Mouse (Mus musculus) spleen, adult 2 months (tissue): ENCODE measurements around the gene Fxr2. TPM values are rescaled to one million over a fixed set of nuclear protein-coding genes. Genes with fewer than 3 reads are reported as not detected.

Source experiments
- DNase-seq, 2 experiments: peaks; one replicate each; pipeline versions ENCODE4 v3.0.0 to v3.0.0-alpha.2; 2012 to 2021; ENCODE audit warnings: low spot score in 2 of 2, low read depth in 1 of 2
- H3K27ac ChIP-seq: fragments of 200-500 bp; 2 replicates; pipeline ENCODE4 v1.5.1; 2012; ENCODE audit warnings: low read length, inconsistent platforms; ENCODE audit not compliant: insufficient read depth
- H3K27me3 ChIP-seq: fragments of 200-500 bp; 2 replicates; pipeline ENCODE4 v1.6.1; 2012; ENCODE audit warnings: mild to moderate bottlenecking, moderate library complexity, low read length, inconsistent platforms; ENCODE audit not compliant: control insufficient read depth, insufficient read depth
- H3K36me3 ChIP-seq: fragments of 200-500 bp; 2 replicates; pipeline ENCODE4 v1.6.1; 2012; ENCODE audit warnings: mild to moderate bottlenecking, low read length, inconsistent platforms; ENCODE audit not compliant: control insufficient read depth, insufficient read depth
- H3K4me1 ChIP-seq: fragments of 200-500 bp; 2 replicates; pipeline ENCODE4 v1.6.1; 2011; ENCODE audit warnings: inconsistent platforms; ENCODE audit not compliant: control insufficient read depth, insufficient read depth, insufficient read length
- H3K4me3 ChIP-seq: fragments of 200-500 bp; 2 replicates; pipeline ENCODE4 v1.5.1; 2011; ENCODE audit warnings: mild to moderate bottlenecking, inconsistent platforms; ENCODE audit not compliant: insufficient read depth, insufficient read length; ENCODE audit errors: extremely low read depth
- CTCF ChIP-seq: fragments of 200-500 bp; IDR thresholded peaks from 2 replicates; pipeline ENCODE4 v1.5.1; 2011; ENCODE audit warnings: mild to moderate bottlenecking, inconsistent platforms; ENCODE audit not compliant: insufficient read depth, insufficient read length, insufficient replicate concordance; ENCODE audit errors: extremely low read depth
- POLR2A ChIP-seq: fragments of 200-500 bp; IDR thresholded peaks from 2 replicates; pipeline ENCODE4 v1.6.1; 2011; ENCODE audit warnings: low read depth, low read length, inconsistent platforms
- WGBS: fragments of 180-500 bp; shearing (Covaris S2); methylation state at CpG from one replicate; pipeline ENCODE4 v1.1.7; 2018; 5-methylcytosine and 5-hydroxymethylcytosine counted together
- polyA plus RNA-seq: library from polyadenylated mRNA; depleted of rRNA; stranded (reverse); fragments of >200 nt; gene quantifications from 2 replicates; pipeline ENCODE4 v1.2.3, GENCODE M21; 2012

Gene Fxr2
- polyA plus RNA-seq, 1 experiment = 41.6 TPM

DNA sequence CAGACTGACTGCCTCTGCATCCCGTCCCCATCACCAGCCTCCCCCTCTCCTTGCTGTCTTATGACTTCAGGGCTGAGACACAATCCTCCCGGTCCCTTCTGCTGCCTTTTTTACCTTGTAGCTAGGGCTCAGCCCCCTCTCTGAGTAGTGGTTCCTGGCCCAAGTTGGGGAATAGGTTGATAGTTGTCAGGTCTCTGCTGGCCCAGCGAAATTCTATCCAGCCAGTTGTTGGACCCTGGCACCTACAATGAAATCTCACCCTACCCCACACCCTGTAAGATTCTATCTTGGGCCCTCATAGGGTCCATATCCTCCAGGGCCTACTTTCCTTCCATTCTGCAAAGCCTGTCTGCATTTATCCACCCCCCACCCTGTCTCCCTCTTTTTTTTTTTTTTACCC lies 41.4 kb upstream of the Fxr2 start:
- no peak overlapping the region for H3K4me3 ChIP-seq
- no peaks in the 10 kb centered on the region for H3K4me1 ChIP-seq
- H3K27me3 ChIP-seq = no peaks in the 10 kb centered on the region
- 87% methylated on average over 3 of the region's 3 CpGs for WGBS
- peaks cover 47% of the 10 kb centered on the region for H3K36me3 ChIP-seq
- H3K27ac ChIP-seq = no peak overlapping the region
- no peak for TF ChIP-seq POLR2A
- TF ChIP-seq CTCF = no peak
- DNase-seq = no peak

DNA sequence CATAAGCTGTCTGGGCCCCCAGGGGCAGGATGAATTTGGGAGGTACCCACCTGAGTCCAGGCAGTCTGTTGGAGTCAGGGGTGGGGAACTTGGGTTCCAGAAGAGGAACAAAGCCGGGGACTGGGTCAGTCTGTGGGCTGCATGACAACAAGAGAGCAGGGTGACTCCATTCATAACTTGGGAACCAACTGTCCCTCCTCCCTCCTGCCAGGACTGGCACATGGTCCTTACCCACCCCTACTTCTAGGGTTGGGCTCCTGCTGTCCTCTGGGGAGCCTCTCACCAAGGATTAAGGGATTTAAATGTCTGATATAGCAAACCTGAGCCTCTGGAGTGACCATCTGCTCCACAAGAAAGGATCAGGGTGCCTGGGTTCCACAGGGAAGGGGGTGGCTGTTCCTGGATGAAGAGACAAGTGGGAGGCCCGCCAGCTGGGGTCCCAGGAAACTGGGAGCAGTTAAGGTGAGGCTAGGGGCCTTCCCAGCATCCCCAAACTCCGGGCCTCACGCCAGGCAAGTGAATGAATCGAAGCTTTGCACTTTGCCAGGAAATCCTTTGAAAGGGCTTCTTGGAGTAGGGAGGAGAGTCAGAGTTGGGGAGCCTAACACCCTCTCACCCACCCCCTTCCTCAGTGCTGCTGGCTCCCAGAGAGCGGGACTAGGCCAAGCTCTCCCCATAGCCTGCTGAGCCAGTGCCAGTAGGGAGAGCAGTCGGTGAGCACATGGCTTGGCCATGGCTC lies 40.7 kb upstream of the Fxr2 start:
- Histone ChIP-seq H3K4me3 (no peak overlapping the region), H3K4me1 (no peaks in the 10 kb centered on the region), H3K36me3 (peaks cover 46% of the 10 kb centered on the region), H3K27me3 (no peaks in the 10 kb centered on the region), H3K27ac (no peak overlapping the region)
- WGBS = 81% methylated on average over 7 of the region's 7 CpGs
- TF ChIP-seq POLR2A (no peak), CTCF (no peak)
- DNase-seq = no peak

DNA sequence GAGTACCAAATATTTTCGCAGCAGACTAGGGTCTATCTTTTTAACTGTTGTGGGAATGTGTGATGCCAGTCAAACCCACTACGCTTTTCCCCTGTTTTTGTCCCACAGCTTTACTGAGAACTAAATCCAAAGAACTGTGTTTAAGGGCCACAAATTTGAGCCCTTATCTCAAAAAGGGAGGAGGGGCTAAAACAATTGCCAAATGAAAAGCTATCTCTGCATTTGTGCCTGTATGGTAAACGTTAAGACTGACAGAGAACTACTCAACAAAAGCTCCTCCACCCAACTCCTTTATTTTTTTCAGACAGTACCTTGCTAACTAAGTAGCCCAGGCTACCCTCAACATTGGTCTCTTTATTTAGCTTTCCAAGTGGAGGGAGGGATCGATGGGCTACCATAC lies 40.0 kb upstream of the Fxr2 start:
- Histone ChIP-seq H3K27me3 (no peaks in the 10 kb centered on the region), H3K27ac (no peak overlapping the region), H3K4me3 (no peak overlapping the region), H3K36me3 (peaks cover 39% of the 10 kb centered on the region), H3K4me1 (no peaks in the 10 kb centered on the region)
- no peak for DNase-seq
- TF ChIP-seq CTCF (no peak), POLR2A (no peak)
- WGBS = 77% methylated on average over 4 of the region's 4 CpGs

DNA sequence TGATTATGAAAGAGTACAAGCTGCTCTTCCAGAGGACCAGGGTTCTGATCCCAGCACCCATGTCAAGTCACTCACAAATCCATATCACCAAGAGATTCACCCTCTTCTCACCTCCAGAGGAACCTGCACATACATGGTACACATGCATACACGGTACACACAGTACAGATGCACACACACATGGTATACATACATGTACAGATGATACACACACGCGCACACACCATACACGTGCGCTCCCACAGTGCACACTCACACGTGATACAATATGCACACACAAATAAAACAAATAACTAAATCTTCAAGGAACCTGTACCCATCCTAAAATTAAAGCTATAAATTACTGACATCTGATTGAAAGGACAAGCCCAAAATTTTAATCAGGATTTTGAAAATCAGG lies 37.9 kb upstream of the Fxr2 start:
- peaks cover 18% of the 10 kb centered on the region for H3K36me3 ChIP-seq
- no peaks in the 10 kb centered on the region for H3K4me1 ChIP-seq
- H3K27me3 ChIP-seq = no peaks in the 10 kb centered on the region
- no peak overlapping the region for H3K27ac ChIP-seq
- 96% methylated on average over 6 of the region's 6 CpGs for WGBS
- no peak for DNase-seq
- no peak for TF ChIP-seq CTCF
- TF ChIP-seq POLR2A = no peak
- H3K4me3 ChIP-seq = no peak overlapping the region

DNA sequence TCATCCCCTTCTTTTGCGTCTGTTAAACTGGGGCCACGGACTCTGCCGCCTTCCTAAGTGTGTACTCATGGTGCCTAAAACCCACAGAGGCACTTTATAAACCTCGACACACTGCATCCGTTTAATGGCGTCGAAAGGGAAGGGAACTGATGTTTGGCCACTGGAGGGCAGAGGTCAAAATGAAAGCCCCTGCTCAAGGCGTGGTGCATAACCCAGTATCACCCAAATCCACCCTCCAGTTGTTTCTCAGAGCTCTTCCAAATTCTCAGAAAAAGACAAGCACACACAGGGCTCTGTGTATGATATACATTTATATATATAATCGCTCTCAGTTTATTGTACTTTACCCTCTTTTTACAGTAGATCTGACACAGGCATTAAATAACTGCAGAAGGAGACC lies 33.4 kb upstream of the Fxr2 start:
- WGBS = 24% methylated on average over 9 of the region's 9 CpGs
- Histone ChIP-seq H3K4me1 (no peaks in the 10 kb centered on the region), H3K27me3 (peaks cover under 1% of the 10 kb centered on the region; the same call in 1 of the 2 replicates), H3K4me3 (no peak overlapping the region), H3K36me3 (no peaks in the 10 kb centered on the region), H3K27ac (no peak overlapping the region)
- no peak for DNase-seq
- TF ChIP-seq CTCF (no peak), POLR2A (no peak)

DNA sequence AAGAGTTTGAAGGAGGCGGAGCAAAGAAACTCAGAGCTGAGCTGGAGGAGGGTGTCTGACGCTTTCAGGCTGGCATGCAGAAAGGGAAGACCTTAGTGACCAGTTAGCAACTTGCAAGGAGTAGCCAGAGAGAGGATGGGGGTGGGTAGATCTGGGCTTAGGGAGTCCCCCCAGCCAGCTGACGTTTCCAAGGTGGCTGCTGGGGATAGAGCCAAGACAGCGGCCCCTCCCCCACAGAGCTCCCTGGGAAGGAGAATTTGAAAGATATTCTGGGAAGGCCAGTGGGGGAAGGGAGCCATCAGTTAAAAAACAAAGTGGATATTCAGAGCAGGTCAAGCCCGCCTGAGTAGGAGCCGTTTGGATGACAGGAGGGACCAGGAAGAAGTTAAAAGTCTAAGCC lies 32.7 kb upstream of the Fxr2 start:
- H3K4me3 ChIP-seq = no peak overlapping the region
- WGBS = 77% methylated on average over 6 of the region's 6 CpGs
- H3K27ac ChIP-seq = no peak overlapping the region
- TF ChIP-seq POLR2A (no peak), CTCF (no peak)
- no peaks in the 10 kb centered on the region for H3K36me3 ChIP-seq
- DNase-seq = no peak
- peaks cover 5% of the 10 kb centered on the region for H3K27me3 ChIP-seq
- peaks cover 2% of the 10 kb centered on the region; the same call in 1 of the 2 replicates for H3K4me1 ChIP-seq

DNA sequence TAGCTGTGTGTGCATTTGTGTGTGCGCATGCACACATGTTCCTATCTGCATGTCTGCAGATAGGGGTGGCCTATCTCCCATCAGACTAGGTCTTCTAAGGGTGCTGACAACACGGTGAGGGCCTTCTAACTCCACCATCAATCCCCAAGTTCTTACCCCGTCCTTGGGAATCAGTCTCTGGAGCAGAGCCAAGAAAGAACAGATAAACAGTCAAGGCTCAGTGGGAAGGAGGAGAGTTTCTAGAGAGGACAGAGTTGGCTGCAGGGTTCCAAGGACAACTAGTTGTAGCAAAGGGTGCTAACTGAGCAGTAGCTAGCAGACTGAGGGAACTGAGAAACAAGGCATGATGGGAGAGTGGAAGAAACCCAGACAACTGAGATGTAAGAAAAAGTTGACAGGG lies 31.0 kb upstream of the Fxr2 start:
- WGBS = 73% methylated on average over 3 of the region's 3 CpGs
- H3K4me1 ChIP-seq = peaks cover 4% of the 10 kb centered on the region; the same call in 1 of the 2 replicates
- no peak for TF ChIP-seq POLR2A
- TF ChIP-seq CTCF = no peak
- no peak overlapping the region for H3K4me3 ChIP-seq
- H3K36me3 ChIP-seq = no peaks in the 10 kb centered on the region
- H3K27me3 ChIP-seq = peaks cover 12% of the 10 kb centered on the region
- no peak for DNase-seq
- no peak overlapping the region for H3K27ac ChIP-seq
